Mouse (Mus musculus): ENCODE results near the gene Irak2. TPM values are rescaled to one million over a fixed set of nuclear protein-coding genes. Genes with fewer than 3 reads are reported as not detected.

Gene Irak2
- polyA plus RNA-seq, 1 experiment = 21.3 TPM

GRCm38 (mm10) chr6:113677070-113677734 lies 38.9 kb downstream of the Irak2 start:
- TF ChIP-seq CTCF (IDR thresholded peaks at IDR 0.05; ENCODE audit: borderline replicate concordance, insufficient read depth, low read length) = no peak

GRCm38 (mm10) chr6:113678246-113679012 lies 40.2 kb downstream of the Irak2 start:
- H3K27ac ChIP-seq (ENCODE audit: insufficient read depth, low read length) = no peak overlapping the region
- H3K4me1 ChIP-seq (ENCODE audit: control insufficient read depth, insufficient read depth, low read length) = peaks cover 6% of the 10 kb centered on the region; the same call in 1 of the 2 replicates
- TF ChIP-seq POLR2A (IDR thresholded peaks at IDR 0.05; ENCODE audit: low read depth, low read length) = no peak
- TF ChIP-seq CTCF (IDR thresholded peaks at IDR 0.05; ENCODE audit: borderline replicate concordance, insufficient read depth, low read length) = no peak

More at GRCm38 (mm10) chr6:113677070-113677734, 38.9 kb downstream of the Irak2 start:
- H3K4me3 ChIP-seq (ENCODE audit: insufficient read depth, low read length) = no peak overlapping the region
- H3K27ac ChIP-seq (ENCODE audit: insufficient read depth, low read length) = no peak overlapping the region
- peaks cover 6% of the 10 kb centered on the region; the same call in 1 of the 2 replicates for H3K4me1 ChIP-seq (ENCODE audit: control insufficient read depth, insufficient read depth, low read length)

GRCm38 (mm10) chr6:113679993-113680566 lies 41.8 kb downstream of the Irak2 start:
- Histone ChIP-seq H3K4me1 (ENCODE audit: control insufficient read depth, insufficient read depth, low read length) (peaks cover 6% of the 10 kb centered on the region; the same call in 1 of the 2 replicates), H3K27ac (ENCODE audit: insufficient read depth, low read length) (no peak overlapping the region), H3K4me3 (ENCODE audit: insufficient read depth, low read length) (no peak overlapping the region)
- TF ChIP-seq CTCF (IDR thresholded peaks at IDR 0.05; ENCODE audit: borderline replicate concordance, insufficient read depth, low read length) = no peak
- TF ChIP-seq POLR2A (IDR thresholded peaks at IDR 0.05; ENCODE audit: low read depth, low read length) = no peak

More at GRCm38 (mm10) chr6:113678246-113679012, 40.2 kb downstream of the Irak2 start:
- no peak overlapping the region for H3K4me3 ChIP-seq (ENCODE audit: insufficient read depth, low read length)

GRCm38 (mm10) chr6:113681271-113681670 lies 43.0 kb downstream of the Irak2 start:
- H3K27ac ChIP-seq (ENCODE audit: insufficient read depth, low read length) = no peak overlapping the region
- H3K4me3 ChIP-seq (ENCODE audit: insufficient read depth, low read length) = no peak overlapping the region
- TF ChIP-seq CTCF (IDR thresholded peaks at IDR 0.05; ENCODE audit: borderline replicate concordance, insufficient read depth, low read length) (peak; percentile 85), POLR2A (IDR thresholded peaks at IDR 0.05; ENCODE audit: low read depth, low read length) (no peak)

GRCm38 (mm10) chr6:113683081-113683825 lies 45.0 kb downstream of the Irak2 start:
- TF ChIP-seq POLR2A (IDR thresholded peaks at IDR 0.05; ENCODE audit: low read depth, low read length) = no peak
- no peak for TF ChIP-seq CTCF (IDR thresholded peaks at IDR 0.05; ENCODE audit: borderline replicate concordance, insufficient read depth, low read length)
- no peak overlapping the region for H3K27ac ChIP-seq (ENCODE audit: insufficient read depth, low read length)
- H3K4me3 ChIP-seq (ENCODE audit: insufficient read depth, low read length) = no peak overlapping the region
- no peaks in the 10 kb centered on the region for H3K4me1 ChIP-seq (ENCODE audit: control insufficient read depth, insufficient read depth, low read length)

More at GRCm38 (mm10) chr6:113681271-113681670, 43.0 kb downstream of the Irak2 start:
- peaks cover 3% of the 10 kb centered on the region; the same call in 1 of the 2 replicates for H3K4me1 ChIP-seq (ENCODE audit: control insufficient read depth, insufficient read depth, low read length)

GRCm38 (mm10) chr6:113686551-113687125 lies 48.4 kb downstream of the Irak2 start:
- Histone ChIP-seq H3K4me1 (ENCODE audit: control insufficient read depth, insufficient read depth, low read length) (peaks cover 3% of the 10 kb centered on the region), H3K27ac (ENCODE audit: insufficient read depth, low read length) (no peak overlapping the region)

GRCm38 (mm10) chr6:113690008-113690399 lies 51.7 kb downstream of the Irak2 start:
- Histone ChIP-seq H3K4me1 (ENCODE audit: control insufficient read depth, insufficient read depth, low read length) (peaks cover 3% of the 10 kb centered on the region), H3K4me3 (ENCODE audit: insufficient read depth, low read length) (no peak overlapping the region), H3K27ac (ENCODE audit: insufficient read depth, low read length) (peak overlapping the region; percentile 88)
- TF ChIP-seq CTCF (IDR thresholded peaks at IDR 0.05; ENCODE audit: borderline replicate concordance, insufficient read depth, low read length) (no peak), POLR2A (IDR thresholded peaks at IDR 0.05; ENCODE audit: low read depth, low read length) (no peak)

More at GRCm38 (mm10) chr6:113686551-113687125, 48.4 kb downstream of the Irak2 start:
- H3K4me3 ChIP-seq (ENCODE audit: insufficient read depth, low read length) = no peak overlapping the region
- TF ChIP-seq CTCF (IDR thresholded peaks at IDR 0.05; ENCODE audit: borderline replicate concordance, insufficient read depth, low read length) (no peak), POLR2A (IDR thresholded peaks at IDR 0.05; ENCODE audit: low read depth, low read length) (no peak)

- Histone ChIP-seq H3K4me3 (ENCODE audit: insufficient read depth, low read length) (peak overlapping the region; percentile 48), H3K4me1 (ENCODE audit: control insufficient read depth, insufficient read depth, low read length) (peaks cover 3% of the 10 kb centered on the region), H3K27ac (ENCODE audit: insufficient read depth, low read length) (peak overlapping the region; percentile 88)
- peak; percentile 63 for TF ChIP-seq POLR2A (IDR thresholded peaks at IDR 0.05; ENCODE audit: low read depth, low read length)
- TF ChIP-seq CTCF (IDR thresholded peaks at IDR 0.05; ENCODE audit: borderline replicate concordance, insufficient read depth, low read length) = no peak
These were observed 52.3 kb downstream of the Irak2 start for GRCm38 (mm10) chr6:113690400-113691083.
